Comparison of ENCODE assay signal across 8 mouse cellular contexts in genomic region chr7:25035916-25036315, GRCm38 (mm10). TPM values are rescaled to one million over a fixed set of nuclear protein-coding genes. Genes with fewer than 3 reads are reported as not detected.
DNase-seq lines count a peak whose midpoint lies in the region; ATAC-seq and TF ChIP-seq lines count a peak whose summit lies in the region.

No protein-coding gene starts in this region.

- H3K36me3 ChIP-seq in intestine, postnatal 0 days (ENCODE audit: control insufficient read depth, insufficient read depth): no peaks in the 10 kb centered on the region
- no peaks in the 10 kb centered on the region; the same call in 1 of the 2 replicates for H3K36me3 ChIP-seq in intestine, embryonic 15.5 days
- peaks cover 2% of the 10 kb centered on the region; the same call in 1 of the 2 replicates for H3K36me3 ChIP-seq in neural tube, embryonic 11.5 days (ENCODE audit: control insufficient read depth, insufficient read depth, low read length)

- WGBS in intestine, postnatal 0 days: 58% methylated on average over 7 of the region's 7 CpGs
- 56% methylated on average over 7 of the region's 7 CpGs for WGBS in intestine, embryonic 15.5 days
- 61% methylated on average over 7 of the region's 7 CpGs for WGBS in neural tube, embryonic 11.5 days

- no peak overlapping the region for H3K4me2 ChIP-seq in intestine, postnatal 0 days (replicated peaks; ENCODE audit: low read depth)
- H3K4me2 ChIP-seq in intestine, embryonic 15.5 days (replicated peaks): no peak overlapping the region
- H3K4me2 ChIP-seq in neural tube, embryonic 11.5 days (ENCODE audit: low read depth): no peak overlapping the region

- TF ChIP-seq POLR2A in cortical plate, adult 2 months (IDR thresholded peaks at IDR 0.05; ENCODE audit: extremely low read depth, insufficient read depth, low read length): no peak

- no peaks in the 10 kb centered on the region for H3K27me3 ChIP-seq in intestine, postnatal 0 days (replicated peaks; ENCODE audit: control insufficient read depth, insufficient read depth, low read length)
- H3K27me3 ChIP-seq in intestine, embryonic 15.5 days (replicated peaks): no peaks in the 10 kb centered on the region
- no peaks in the 10 kb centered on the region for H3K27me3 ChIP-seq in neural tube, embryonic 11.5 days (ENCODE audit: control insufficient read depth, insufficient read depth, low read length)

- intact Hi-C loops in heart, postnatal 36 days (cut with DNase I): no loop called here
- intact Hi-C loops in left cerebral cortex, postnatal 25 days (cut with DNase I): no loop called here

- DNase-seq in ZHBTc4 (ENCODE audit: low read depth, low spot score): peak; percentile 79
- DNase-seq in heart, postnatal 36 days: peak; percentile 52 to 77
- DNase-seq in left cerebral cortex, postnatal 25 days (ENCODE audit: low spot score in 2 of 2): peak; percentile 76 to 87
- peak; percentile 74 for DNase-seq in neural tube, embryonic 11.5 days (ENCODE audit: low spot score)
- DNase-seq in testis, postnatal 14 days (ENCODE audit: low spot score): peak; percentile 31

- no peak overlapping the region for H3K9ac ChIP-seq in intestine, postnatal 0 days (ENCODE audit: low read depth, low read length)
- H3K9ac ChIP-seq in intestine, embryonic 15.5 days: no peak overlapping the region
- no peak overlapping the region for H3K9ac ChIP-seq in neural tube, embryonic 11.5 days (ENCODE audit: low read length)

- no peaks in the 10 kb centered on the region for H3K4me1 ChIP-seq in intestine, postnatal 0 days (replicated peaks; ENCODE audit: control insufficient read depth, insufficient read depth, low read length)
- no peaks in the 10 kb centered on the region for H3K4me1 ChIP-seq in intestine, embryonic 15.5 days (replicated peaks)
- peaks cover 2% of the 10 kb centered on the region for H3K4me1 ChIP-seq in cortical plate, adult 2 months (ENCODE audit: control insufficient read depth, insufficient read depth, low read length)
- no peaks in the 10 kb centered on the region for H3K4me1 ChIP-seq in neural tube, embryonic 11.5 days (ENCODE audit: control insufficient read depth, insufficient read depth, low read length)

- H3K4me3 ChIP-seq in intestine, postnatal 0 days (ENCODE audit: low read depth, low read length): no peak overlapping the region
- H3K4me3 ChIP-seq in intestine, embryonic 15.5 days (replicated peaks): no peak overlapping the region
- no peak overlapping the region for H3K4me3 ChIP-seq in cortical plate, adult 2 months (ENCODE audit: insufficient read depth, low read length)
- H3K4me3 ChIP-seq in neural tube, embryonic 11.5 days (ENCODE audit: low read depth, low read length): no peak overlapping the region

- H3K9me3 ChIP-seq in intestine, postnatal 0 days (ENCODE audit: control insufficient read depth): no peaks in the 10 kb centered on the region
- no peaks in the 10 kb centered on the region for H3K9me3 ChIP-seq in intestine, embryonic 15.5 days
- no peaks in the 10 kb centered on the region for H3K9me3 ChIP-seq in neural tube, embryonic 11.5 days (ENCODE audit: control insufficient read depth, low read length)

- no peak overlapping the region for H3K27ac ChIP-seq in intestine, postnatal 0 days (ENCODE audit: low read depth, low read length)
- no peak overlapping the region for H3K27ac ChIP-seq in intestine, embryonic 15.5 days
- no peak overlapping the region for H3K27ac ChIP-seq in cortical plate, adult 2 months (ENCODE audit: insufficient read depth, low read length)
- H3K27ac ChIP-seq in neural tube, embryonic 11.5 days (ENCODE audit: low read depth, low read length): no peak overlapping the region

- TF ChIP-seq CTCF in intestine, postnatal 0 days (IDR thresholded peaks at IDR 0.05; ENCODE audit: low read depth): peak; percentile 86
- peak; percentile 87 for TF ChIP-seq CTCF in cortical plate, adult 2 months (IDR thresholded peaks at IDR 0.05; ENCODE audit: extremely low read depth, insufficient read depth, low read length)

- no peak for ATAC-seq in intestine, postnatal 0 days
- no peak for ATAC-seq in intestine, embryonic 15.5 days
- ATAC-seq in neural tube, embryonic 11.5 days (ENCODE audit: insufficient read depth, low FRiP score, low TSS enrichment): no peak

RNA-seq across cellular contexts. Expression of gene Atp1a3, which starts 30.2 kb away (rescaled TPM):
- polyA plus RNA-seq in intestine, postnatal 0 days (2015; fragmentation: Nextera tagmentation; extraction: Ambion mirVana): 3.4 and 3.6 TPM in 2 replicates
- 3.8 TPM in 2 replicates for polyA plus RNA-seq in intestine, embryonic 15.5 days (2015; fragmentation: Nextera tagmentation; extraction: Ambion mirVana)
- polyA plus RNA-seq in cortical plate, adult 2 months (2012; rRNA removed): 899 and 943 TPM in 2 replicates
- total RNA-seq in heart, postnatal 36 days (2021): under 1 TPM; 0.35 to 0.67 TPM
- 1,000 to 10,000 TPM; 1,972 to 2,046 TPM for total RNA-seq in left cerebral cortex, postnatal 25 days (2021)
- 50.6 and 59.9 TPM in 2 replicates for polyA plus RNA-seq in neural tube, embryonic 11.5 days (2014; fragmentation: Nextera tagmentation; extraction: Ambion mirVana)

RNA-seq across cellular contexts. Expression of gene Grik5, which starts 36.2 kb away (rescaled TPM):
- 1.3 TPM in 2 replicates for polyA plus RNA-seq in intestine, postnatal 0 days (2015; fragmentation: Nextera tagmentation; extraction: Ambion mirVana)
- polyA plus RNA-seq in intestine, embryonic 15.5 days (2015; fragmentation: Nextera tagmentation; extraction: Ambion mirVana): 3.3 and 3.7 TPM in 2 replicates
- 191 and 201 TPM in 2 replicates for polyA plus RNA-seq in cortical plate, adult 2 months (2012; rRNA removed)
- total RNA-seq in heart, postnatal 36 days (2021): 1 to 10 TPM; 4.4 to 5.7 TPM
- 100 to 1,000 TPM; 215 to 242 TPM for total RNA-seq in left cerebral cortex, postnatal 25 days (2021)
- 8.9 and 9.6 TPM in 2 replicates for polyA plus RNA-seq in neural tube, embryonic 11.5 days (2014; fragmentation: Nextera tagmentation; extraction: Ambion mirVana)

RNA-seq across cellular contexts. Expression of gene Zfp574, which starts 36.5 kb away (rescaled TPM):
- polyA plus RNA-seq in intestine, postnatal 0 days (2015; fragmentation: Nextera tagmentation; extraction: Ambion mirVana): 11.6 and 12.1 TPM in 2 replicates
- 24.7 and 25.3 TPM in 2 replicates for polyA plus RNA-seq in intestine, embryonic 15.5 days (2015; fragmentation: Nextera tagmentation; extraction: Ambion mirVana)
- 36.6 and 39.2 TPM in 2 replicates for polyA plus RNA-seq in cortical plate, adult 2 months (2012; rRNA removed)
- 10 to 100 TPM in 1 of 2 experiments, 1 to 10 TPM in 1; 9.8 to 10.7 TPM for total RNA-seq in heart, postnatal 36 days (2021)
- 10 to 100 TPM; 31.4 to 37.0 TPM for total RNA-seq in left cerebral cortex, postnatal 25 days (2021)
- polyA plus RNA-seq in neural tube, embryonic 11.5 days (2014; fragmentation: Nextera tagmentation; extraction: Ambion mirVana): 29.3 and 29.6 TPM in 2 replicates

Comparison
In these comparisons a context has a peak if more than half of its experiments do, and no peak if none do; other contexts are left out.
1. DNase-seq: peak in every context shown above with its lines; median percentile 82 in left cerebral cortex, postnatal 25 days; 79 in ZHBTc4; 74 in neural tube, embryonic 11.5 days; 64 in heart, postnatal 36 days; 31 in testis, postnatal 14 days.
2. RNA of gene Atp1a3, which starts 30.2 kb away (polyA plus RNA-seq): 899 to 943 TPM in cortical plate, adult 2 months; 50.6 to 59.9 TPM in neural tube, embryonic 11.5 days, 3.8 TPM in intestine, embryonic 15.5 days and 3.4 to 3.6 TPM in intestine, postnatal 0 days; every median in the first group is over 10 times any median in the second.
3. RNA of gene Grik5, which starts 36.2 kb away (polyA plus RNA-seq): 191 to 201 TPM in cortical plate, adult 2 months; 8.9 to 9.6 TPM in neural tube, embryonic 11.5 days, 3.3 to 3.7 TPM in intestine, embryonic 15.5 days and 1.3 TPM in intestine, postnatal 0 days; every median in the first group is over 10 times any median in the second.